Mouse (Mus musculus) gastrocnemius, postnatal 25 days (tissue): ENCODE measurements around the gene Ergic3. TPM values are rescaled to one million over a fixed set of nuclear protein-coding genes. Genes with fewer than 3 reads are reported as not detected.

Experiments used
- DNase-seq: peaks from one replicate; pipeline ENCODE4 v3.0.0; 2022
- long read RNA-seq, 2 experiments: library from polyadenylated mRNA; stranded (forward); transcript quantifications; one replicate each; pipeline ENCODE4 v2.0.0; 2021
- total RNA-seq, 2 experiments: library from RNA; stranded (reverse); gene quantifications; 1 replicate in 1 of 2; 2 replicates in 1 of 2; pipeline ENCODE4 v1.2.3; 2021

Gene Ergic3
- 10 to 100 TPM; 44.6 to 51.7 TPM for total RNA-seq
- long read RNA-seq, experiment 1, transcript Ergic3-201 (13 exons, 1,377 nt) = major isoform, 109 of 123 reads
- long read RNA-seq, experiment 1, partial matches to known transcripts = 6 of 123 reads
- long read RNA-seq, experiment 1, other reads (novel, unspliced or antisense) = 5 of 123 reads
- long read RNA-seq, experiment 2, transcript Ergic3-201 (13 exons, 1,377 nt) = major isoform, 128 of 142 reads
- long read RNA-seq, experiment 2, partial matches to known transcripts = 8 of 142 reads
- long read RNA-seq, experiment 2, other reads (novel, unspliced or antisense) = 4 of 142 reads

DNA sequence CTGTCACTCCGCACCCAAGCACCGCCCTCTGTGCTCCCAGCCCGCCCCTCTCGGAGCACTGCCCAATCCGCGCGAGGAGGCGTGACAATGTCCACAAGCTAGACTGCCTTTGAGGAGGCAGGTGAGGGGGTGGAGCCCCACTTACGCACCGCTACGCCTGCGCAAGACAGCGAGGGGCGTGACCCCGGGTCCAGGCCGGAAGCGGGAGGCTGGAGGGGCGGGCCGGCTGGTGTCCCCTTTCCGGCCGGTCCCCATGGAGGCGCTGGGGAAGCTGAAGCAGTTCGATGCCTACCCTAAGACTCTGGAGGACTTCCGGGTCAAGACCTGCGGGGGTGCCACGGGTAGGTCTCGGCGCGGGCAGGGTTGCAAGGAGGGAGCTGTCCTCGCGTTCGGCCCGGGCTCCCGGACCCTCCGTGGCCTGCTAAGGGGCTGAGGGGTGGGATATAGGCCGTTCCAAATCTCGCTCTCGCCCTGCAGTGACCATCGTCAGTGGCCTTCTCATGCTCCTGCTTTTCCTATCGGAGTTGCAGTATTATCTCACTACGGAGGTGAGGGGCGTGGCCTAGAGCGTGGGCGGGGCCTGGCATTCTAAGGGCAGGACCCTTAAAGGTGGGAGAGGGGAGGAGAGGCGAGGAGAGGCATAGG, at the start of gene Ergic3, which contains the start of gene 6430550D23Rik:
TSS of gene Ergic3 (plus strand) at position 158 of the 645 bp plus-strand sequence.
TSS of gene 6430550D23Rik (minus strand) at position 90 of the 645 bp plus-strand sequence.
- peak; percentile 99 for DNase-seq

DNA sequence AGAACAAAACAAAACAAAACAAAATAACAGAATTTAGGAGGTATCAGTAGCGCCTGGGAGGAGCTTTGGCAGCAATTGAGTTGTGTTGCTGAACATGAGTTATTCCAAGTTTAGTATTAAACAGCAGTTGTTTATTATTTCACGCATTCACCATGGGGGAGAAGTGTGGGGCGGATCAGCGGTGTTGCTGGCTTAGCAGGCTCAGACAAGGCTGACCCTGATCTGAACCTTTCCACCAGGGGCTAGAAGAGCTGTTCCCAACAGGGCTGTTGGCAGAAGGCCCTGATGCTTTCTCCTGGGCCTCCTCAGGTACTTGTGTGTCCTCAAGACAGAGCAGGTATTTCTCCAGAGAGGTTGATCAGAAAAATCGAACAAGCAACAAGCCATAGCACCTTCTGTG, 47.9 kb upstream of the Ergic3 start:
- no peak for DNase-seq

DNA sequence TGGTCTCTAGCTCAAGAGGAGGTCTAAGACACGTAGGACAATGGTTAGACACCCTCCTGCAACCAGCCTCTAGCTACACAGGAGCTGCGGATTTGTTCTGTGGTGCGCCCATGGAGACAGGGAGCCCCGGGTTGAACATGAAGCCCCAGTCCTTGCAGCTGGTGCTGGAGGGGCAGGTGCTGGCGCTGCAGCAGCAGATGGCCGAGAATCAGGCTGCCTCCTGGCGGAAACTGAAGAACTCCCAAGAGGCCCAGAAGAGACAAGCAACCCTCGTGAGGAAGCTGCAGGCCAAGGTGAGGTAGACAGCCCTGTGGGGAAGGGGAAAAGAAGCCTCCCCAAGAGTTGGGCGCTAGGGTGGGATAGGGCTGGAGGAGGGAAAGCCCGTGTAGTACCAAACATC, 46.0 kb upstream of the Ergic3 start:
- no peak for DNase-seq

DNA sequence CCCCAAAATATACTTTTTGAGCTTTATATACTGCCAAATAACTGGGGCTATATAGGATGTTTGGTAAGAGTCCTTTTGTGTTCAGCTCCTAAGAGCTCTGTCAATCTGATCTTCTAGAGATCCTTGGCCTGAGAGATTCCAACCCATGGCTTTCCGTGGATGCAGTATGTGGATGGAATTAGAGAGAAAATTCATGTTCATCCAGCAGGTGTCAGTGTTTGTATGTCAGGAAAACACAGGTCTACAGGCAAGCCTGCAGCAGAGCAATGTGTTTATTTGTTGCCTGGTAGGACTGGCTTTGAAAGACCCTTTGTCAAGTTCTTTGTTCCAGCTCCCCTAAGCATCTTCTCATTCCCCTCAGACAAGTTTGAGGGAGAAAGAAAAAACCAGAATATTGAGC, 44.9 kb upstream of the Ergic3 start:
- DNase-seq = no peak

DNA sequence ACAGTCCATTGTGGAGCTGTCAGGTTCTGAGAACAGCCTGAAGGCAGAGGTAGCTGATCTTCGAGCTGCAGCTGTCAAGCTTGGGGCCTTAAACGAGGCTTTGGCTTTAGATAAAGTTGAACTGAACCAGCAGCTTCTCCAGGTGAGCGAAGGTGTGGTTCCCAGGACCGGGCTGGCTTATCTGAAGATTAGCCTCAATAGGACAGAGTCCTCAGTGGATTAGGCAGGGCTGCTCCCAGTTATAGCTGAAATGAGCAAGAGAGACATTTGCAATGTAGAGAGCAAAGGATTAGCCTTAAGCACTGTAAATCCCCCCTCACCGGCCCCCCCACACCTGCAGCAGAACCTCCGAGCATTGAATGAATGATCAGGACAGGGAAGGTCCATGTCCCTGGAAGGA, 34.5 kb upstream of the Ergic3 start:
- DNase-seq = no peak

DNA sequence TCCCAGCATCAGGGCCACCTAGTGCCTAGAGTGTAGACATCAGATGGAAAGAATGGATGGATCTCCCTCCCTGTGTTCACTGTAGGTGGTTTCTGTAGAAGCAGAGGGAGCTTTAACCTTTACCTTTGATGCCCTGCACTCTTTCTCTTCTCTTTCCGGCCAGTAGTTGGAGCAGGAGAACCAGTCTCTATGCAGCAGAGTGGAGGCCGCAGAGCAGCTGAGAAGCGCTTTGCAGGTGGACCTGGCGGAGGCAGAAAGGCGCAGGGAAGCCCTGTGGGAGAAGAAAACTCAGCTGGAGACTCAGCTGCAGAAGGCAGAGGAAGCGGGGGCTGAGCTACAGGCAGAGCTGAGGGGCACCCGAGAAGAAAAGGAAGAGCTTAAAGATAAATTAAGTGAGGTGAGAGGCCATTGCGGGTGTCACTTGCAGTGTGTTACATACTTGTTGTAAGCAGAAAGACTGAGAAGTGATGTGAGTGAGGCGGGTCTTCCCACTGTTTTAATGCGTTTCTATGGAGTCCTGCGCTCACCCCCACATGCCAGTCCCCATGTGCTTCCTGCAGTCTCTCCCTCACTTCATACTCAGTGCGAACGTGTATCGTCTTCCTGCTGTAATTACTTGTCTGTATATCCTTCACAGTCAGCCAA, 33.6 kb upstream of the Ergic3 start:
- DNase-seq = no peak

DNA sequence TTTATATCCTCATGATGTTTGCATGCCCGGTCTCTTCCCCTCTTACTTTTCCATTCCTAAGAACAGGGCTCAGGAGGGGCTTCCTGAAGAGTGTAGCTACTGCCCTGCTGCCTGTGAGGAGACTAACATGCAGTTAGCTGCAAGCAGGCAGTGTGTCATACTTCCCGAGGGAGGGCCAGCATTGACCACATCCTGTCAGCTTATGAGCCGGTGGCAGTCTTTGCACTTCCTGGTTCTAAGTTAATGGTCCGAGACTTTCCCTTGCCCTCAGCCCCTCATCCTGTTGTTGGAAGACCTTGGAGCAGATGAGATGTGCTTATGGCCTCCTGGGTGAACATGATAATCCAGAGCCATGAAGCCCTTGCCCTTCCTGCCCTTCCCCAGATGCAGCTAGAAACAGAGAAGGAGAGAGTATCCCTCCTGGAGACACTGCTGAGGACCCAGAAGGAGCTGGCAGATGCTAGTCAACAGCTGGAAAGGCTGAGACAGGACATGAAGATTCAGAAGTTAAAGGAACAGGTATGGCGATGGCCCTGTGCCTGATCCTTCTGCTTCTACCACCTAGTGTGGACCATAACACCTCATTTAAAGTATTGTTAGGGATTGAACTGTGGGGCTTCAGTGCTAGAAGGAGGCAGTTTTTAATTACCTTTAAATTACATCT, 28.4 kb upstream of the Ergic3 start:
- DNase-seq = no peak

DNA sequence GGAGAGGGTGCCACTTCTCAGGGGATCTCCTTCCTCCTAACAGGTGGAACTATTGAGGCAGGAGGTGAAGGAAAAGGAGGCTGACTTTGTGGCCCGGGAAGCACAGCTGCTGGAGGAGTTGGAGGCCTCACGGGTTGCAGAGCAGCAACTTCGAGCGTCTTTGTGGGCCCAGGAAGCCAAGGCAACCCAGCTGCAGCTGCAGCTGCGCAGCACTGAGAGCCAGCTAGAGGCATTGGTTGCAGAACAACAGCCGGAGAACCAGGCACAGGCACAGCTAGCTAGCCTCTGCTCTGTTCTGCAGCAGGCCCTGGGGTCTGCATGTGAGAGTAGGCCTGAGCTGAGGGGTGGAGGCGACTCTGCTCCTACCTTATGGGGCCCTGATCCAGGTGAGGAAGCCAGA, 22.1 kb upstream of the Ergic3 start:
- no peak for DNase-seq

DNA sequence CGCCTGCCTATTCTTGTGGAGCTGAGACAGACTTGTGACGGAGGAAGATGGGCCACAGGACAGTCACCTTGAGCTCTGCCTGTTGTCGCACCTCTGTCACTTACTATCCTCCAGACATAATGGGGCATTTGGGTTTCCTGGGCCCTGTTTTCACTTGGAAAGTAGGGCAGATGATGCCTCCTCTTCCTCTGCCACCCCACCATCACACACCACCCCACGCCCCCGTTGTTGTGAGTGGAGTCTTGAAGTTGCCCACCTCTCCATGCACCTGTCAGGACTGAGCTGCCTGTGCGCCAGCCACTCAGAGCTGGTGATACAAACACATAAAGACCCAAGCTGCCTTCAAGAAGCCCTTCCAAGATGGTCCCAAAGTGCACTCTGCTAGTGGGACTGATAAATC, 20.7 kb upstream of the Ergic3 start:
- no peak for DNase-seq

DNA sequence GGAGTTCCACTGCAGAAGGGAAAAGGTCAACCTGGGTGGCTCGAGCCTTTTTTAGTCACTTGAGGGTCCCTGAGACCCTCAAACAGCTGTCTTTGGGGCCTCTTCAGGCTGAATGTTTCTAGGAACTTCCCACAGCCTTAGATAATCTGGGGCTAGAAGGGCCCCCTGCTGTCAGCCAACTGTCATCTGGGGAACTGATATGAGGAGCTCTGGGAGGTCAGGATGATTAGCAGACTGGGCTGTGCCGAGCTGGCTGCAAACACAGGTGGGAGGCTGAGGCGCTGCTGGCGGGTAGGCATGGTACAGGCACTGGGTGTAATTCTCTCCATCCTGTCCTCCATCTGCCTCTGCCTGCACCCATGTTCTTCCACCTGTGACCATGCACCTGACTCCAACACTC, 18.8 kb upstream of the Ergic3 start:
- no peak for DNase-seq

DNA sequence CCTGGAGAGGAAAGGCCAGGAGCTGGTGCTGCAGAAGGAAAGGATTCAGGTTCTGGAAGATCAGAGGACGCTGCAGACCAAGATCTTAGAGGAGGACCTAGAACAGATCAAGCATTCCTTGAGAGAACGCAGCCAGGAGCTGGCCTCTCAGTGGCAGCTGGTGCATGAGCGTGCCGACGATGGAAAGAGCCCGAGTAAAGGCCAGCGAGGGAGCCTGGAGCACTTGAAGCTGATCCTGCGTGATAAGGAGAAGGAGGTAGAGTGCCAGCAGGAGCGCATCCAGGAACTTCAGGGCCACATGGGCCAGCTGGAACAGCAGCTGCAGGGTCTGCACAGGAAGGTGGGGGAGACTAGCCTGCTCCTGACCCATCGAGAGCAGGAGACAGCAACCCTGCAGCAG, 16.7 kb upstream of the Ergic3 start:
- no peak for DNase-seq

DNA sequence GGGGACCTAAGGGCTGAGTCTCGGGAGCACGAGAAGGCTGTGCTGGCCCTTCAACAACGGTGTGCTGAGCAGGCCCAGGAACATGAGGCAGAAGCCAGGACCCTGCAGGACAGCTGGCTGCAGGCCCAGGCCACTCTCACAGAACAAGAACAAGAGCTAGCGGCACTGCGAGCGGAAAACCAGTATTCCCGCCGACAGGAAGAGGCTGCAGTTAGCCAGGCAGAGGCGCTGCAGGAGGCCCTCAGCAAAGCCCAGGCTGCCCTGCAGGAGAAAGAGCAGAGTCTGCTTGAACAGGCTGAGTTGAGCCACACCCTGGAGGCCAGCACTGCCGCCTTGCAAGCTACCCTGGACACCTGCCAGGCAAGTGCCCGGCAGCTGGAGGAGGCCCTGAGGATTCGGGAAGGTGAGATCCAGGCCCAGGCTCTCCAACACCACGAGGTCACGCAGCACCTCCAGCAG, 16.0 kb upstream of the Ergic3 start:
- DNase-seq = peak; percentile 58

DNA sequence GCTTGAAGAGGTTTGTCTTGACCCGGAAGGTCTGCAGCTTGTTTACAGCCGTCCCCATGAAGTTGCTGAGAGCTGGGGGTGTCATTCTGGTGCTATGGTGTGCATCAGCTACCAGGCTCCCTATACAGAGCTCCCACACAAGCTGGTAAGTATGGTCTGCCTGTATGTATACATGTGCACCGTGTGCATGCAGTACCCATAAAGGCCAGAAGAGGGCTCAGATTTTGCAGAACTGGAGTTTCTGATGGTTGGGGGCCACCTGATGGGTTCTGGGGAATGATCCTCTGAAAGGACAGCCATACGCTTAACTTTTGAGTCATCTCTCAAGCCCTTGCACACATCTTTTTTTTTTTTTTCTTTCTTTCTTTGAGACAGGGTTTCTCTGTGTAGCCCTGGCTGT, 2.5 kb upstream of the Ergic3 start:
- no peak for DNase-seq

DNA sequence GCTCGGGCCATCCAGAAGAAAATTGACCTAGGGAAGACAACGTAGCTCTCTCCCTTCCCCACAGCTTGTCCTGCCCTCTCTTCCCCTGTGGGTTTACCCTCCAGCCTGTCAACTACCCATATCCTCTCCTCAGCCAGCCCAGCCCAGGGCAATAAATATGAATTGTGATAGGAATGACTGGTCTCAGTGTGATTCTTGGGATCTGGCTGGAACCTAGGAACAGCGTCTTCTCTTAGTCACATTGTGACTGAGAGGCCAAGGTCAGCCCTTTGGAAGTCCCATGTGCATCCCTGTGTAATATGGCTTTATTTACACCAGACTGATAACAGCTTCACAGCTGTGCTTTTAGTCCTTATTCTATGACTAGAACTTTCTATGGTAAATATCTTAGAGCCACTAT, 10.3 kb downstream of the Ergic3 start:
- no peak for DNase-seq

DNA sequence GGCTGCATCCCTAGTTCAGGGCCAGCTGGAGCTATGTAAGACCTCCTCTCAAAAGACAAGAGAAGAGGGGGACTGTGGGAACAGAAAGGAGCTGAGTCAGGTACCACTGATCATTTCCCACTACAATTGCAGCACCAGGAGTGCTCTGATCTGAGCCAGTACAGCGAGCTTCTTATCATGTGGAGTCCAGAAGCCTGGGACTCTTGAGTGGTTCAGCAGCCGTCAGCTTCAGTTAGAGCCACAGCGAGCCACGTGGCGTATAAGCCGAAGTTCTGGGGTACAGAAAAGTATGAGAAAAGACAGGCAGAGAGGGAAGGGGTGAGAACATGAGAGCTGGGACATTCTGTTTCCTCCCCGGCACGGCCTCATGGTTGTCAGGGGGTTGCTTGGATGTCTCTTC, 13.4 kb downstream of the Ergic3 start:
- no peak for DNase-seq

DNA sequence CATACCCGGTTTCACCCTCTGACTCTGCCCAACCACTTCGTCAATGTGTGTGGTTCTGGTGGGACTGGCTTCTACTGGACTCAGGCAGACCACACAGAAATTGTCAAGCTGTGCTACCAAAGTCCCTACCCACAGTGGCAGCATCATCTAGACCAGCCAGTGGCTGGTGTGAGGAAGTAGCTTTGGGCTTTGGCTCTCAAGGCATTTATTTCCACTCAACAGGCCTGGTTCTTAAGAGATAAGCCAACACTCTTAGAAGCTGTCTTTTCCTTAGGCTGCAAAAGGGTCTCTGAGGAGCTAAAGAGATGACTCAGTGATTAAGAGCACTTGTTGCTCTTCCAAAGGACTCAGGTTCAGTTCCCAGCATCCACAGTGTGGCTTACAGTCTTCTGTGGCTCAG, 13.9 kb downstream of the Ergic3 start:
- DNase-seq = no peak

DNA sequence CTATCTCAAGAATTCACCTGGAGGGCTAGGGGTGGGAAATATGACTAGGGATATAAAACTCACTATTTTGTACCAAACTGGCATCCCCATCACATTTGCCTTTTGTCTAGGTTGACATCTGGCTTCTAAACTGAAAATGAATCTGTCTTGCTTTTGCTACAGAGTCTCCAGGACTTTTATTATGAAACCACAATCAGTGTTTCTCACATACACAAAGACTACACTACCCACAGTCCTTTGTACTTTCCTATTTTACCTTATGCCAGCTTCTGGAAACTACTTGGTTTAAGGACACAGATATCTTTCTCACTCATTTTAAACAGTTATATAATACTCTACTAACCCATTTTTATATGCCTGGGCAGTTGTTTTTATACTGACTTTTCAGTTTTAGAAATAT, 17.6 kb downstream of the Ergic3 start:
- DNase-seq = no peak

DNA sequence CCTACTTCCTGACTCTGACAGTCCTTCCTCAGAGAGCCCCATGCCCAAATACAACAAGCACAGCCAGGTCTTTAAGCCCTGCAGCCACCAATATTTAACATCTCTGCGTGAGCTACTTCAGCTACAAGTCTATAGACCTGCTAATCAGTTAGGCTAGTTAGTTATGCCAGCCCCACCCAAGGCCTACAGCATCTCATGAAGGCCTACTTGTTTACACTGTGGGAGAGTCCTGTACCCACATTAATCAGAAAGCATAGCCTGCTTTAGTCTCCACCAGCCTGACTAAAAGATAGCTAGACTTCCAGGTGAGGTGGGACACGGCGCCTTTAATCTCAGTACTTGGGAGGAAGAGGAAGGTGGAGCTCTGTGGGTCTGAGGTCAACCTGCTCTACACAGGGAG, 31.5 kb downstream of the Ergic3 start:
- DNase-seq = no peak

DNA sequence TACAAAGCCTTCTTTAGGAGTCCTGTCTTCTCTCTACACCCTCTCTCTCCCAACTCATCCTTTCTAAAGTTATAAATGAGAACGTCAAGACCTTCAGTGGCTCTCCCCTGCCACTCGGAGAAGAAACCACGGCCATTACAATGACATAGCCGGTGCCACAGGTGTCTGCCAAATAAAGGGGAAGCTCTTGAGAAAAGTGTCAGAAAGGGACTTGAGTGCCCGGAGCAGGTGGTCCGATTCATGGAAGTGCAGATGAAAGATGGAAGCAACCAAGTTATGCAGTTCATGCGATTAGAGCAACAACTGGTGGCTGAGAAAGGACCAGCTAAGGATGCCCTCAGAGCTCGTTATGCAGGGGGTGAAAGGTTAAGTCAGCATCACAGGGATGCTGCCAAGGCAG, 35.1 kb downstream of the Ergic3 start:
- no peak for DNase-seq

DNA sequence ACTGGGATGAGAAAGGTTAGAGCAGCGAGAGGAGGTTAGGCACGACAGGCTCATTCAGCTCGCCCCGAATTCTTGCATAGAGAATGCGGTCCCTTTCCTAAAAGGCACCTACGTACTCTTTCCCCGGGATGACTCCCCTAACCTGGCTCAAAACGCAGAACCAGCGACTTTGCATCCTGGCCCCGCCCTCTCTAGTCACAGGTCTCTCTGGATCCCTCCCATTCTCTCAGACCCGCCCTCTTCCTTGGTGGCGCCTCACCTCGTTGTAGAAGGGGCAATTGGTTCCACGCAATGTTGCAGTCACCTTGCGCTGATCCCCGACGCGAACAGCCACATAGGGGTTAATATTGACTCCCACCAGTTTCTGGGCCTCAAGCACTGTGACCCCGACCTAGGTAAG, 40.1 kb downstream of the Ergic3 start:
- no peak for DNase-seq

DNA sequence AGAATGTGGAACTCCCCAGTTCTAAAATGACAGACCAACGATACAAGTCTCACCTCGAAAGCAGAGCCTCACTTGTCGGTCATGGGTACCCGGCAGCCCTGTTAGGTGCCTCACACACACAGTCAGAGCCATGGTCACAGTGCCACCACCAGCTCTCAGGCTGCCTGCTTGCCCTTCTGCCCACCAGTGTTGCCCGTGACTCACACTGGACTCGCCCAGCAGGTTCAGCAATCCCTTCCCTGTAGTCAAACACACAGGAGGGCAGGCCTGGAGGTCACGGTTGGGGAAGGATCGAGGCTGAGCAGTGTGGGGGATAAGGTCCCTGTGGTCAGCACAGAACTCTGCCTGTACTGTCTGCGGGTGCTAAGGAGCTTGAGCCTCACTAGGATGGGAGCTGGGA, 45.0 kb downstream of the Ergic3 start, which contains the start of gene Fer1l4:
TSS of gene Fer1l4 (minus strand) at position 132 of the 400 bp plus-strand sequence.
- DNase-seq = no peak

DNA sequence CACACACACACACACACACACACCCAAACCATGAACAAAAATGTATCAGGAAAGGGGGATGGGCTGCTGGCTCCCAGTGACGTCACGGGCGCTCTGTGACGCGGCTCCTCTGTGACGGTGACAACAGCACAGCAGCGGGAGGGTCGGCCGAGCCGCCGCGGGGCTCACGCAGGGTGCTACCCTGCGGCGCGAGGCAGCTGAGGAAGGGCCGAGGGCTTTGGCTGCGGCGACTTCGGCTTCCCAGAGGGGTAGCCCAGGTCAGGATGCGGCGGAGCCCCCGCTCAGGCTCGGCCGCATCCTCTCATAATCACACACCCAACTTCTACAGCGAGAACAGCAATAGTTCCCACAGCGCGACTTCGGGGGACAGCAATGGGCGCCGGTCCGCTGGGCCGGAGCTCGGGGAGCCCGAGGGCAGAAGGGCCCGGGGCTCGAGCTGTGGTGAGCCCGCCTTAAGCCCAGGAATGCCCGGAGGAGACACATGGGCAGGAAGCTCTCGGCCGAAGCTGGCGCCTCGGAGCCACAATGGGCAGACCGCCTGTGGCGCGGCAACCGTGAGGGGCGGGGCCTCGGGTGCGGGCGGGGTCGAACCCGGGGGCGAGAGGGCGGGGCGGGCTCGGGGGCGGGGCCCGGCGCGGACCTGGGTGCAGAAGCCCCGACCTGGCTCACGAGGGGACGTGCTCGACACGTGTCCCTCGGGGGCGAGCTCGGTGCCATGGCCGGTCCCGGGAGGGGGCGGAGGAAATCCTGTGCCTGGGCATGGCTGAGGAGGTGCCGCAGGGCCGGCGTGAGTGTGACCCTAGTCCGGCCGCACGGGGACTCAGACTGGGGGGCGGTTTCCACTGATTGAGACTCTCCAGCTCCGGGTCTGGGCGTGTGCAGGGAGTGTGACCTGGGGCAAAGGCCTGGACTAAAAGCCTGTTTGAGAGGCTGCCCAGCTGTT, 57.5 kb downstream of the Ergic3 start, which contains the start of gene Spag4:
TSS of gene Spag4 (plus strand) at position 77 of the 943 bp plus-strand sequence.
- peak; percentile 68 for DNase-seq
